Mouse (Mus musculus): ENCODE measurements at regions not wholly inside any gene's neighbourhood (a gene's known extent, or its start where the extent isn't known, plus 50 kb on each side); places are given as distances from the start of the nearest gene placed in this dataset.

- DNase-seq (ENCODE audit: low read depth, low spot score) = no peak
These were observed 192.7 kb upstream of the 4931429L15Rik start for GRCm38 (mm10) chr9:46512276-46513051.

GRCm38 (mm10) chr9:46511307-46511706 is 191.5 kb upstream of the 4931429L15Rik start:
- DNase-seq (ENCODE audit: low read depth, low spot score) = no peak

GRCm38 (mm10) chr9:46509896-46510295 is 190.1 kb upstream of the 4931429L15Rik start:
- DNase-seq (ENCODE audit: low read depth, low spot score) = no peak

DNA sequence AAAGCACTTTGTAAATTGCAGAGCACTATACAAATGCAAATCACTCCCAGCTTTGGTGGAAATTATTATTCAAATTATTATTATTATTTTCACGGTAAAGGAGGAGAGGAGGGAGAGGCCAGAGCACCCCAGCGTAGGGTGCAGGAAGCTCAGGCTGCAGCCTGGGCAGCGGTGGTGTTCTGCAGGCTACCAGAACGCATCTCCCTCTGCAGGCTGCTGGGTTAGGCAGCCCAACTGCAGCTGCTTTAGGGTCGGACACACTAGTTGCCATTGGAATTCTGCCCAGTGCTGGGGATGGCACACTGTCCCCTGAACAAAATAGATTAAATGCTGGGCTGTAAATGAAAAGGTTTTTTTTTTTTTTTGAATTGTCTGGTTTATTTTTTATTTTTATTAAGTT is 189.7 kb upstream of the 4931429L15Rik start:
- no peak for DNase-seq (ENCODE audit: low read depth, low spot score)

- no peak for DNase-seq (ENCODE audit: low read depth, low spot score)
These were observed 187.2 kb upstream of the 4931429L15Rik start for GRCm38 (mm10) chr9:46507036-46507435.

- no peak for DNase-seq (ENCODE audit: low read depth, low spot score)
These were observed 184.8 kb upstream of the 4931429L15Rik start for GRCm38 (mm10) chr9:46504536-46504935.

DNA sequence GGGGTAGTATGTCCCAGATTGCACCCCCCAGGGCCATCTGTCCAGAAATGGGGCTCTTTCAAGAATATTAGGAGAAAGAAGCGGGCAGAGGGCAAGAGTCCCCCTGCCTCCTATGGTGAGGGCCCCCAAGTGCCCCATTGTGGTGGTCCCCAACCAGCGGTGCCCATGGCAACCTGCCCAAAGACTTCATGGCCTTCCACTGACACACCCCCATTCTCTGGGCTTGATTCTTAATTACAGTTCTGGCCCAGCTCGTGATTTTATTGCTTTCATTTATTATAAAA is 184.3 kb upstream of the 4931429L15Rik start:
- DNase-seq (ENCODE audit: low read depth, low spot score) = no peak

DNA sequence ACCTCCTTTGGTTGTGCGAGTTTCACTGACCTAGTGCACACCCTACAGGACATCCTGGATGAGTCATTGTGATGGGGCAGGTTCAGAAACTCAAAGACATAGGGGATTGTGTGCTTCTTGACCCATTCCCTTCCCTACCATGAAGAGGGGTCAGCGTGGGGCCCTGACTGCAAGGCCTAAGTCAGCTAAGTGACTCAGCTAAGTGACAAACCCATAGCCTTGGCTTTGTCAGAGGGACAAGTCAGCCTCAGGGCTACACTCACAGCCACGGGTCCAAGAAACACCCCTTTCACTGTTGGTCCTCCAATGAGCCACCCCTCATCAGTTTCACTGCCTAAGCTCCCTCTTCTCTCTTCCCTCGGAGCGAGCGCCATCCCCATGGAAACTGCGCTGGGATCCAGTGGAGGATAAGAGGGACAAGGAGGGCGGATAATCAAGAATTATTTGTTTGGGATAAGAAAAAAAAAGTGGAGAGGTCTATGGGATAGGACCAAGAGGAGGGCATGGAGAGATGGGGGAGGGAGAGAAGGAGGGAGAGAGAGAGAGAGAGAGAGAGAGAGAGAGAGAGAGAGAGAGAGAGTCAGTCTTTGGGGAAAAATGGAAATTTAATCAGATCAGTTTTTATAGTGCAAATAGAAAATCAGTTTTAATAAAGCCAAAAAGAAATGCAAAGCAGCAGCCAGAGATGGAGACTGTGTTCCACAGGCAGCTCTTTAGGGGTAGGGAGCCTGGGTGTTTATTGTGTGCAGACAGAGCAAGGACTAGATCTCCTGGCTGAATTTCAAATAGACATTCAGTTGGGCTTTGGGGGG is 183.7 kb upstream of the 4931429L15Rik start:
- DNase-seq (ENCODE audit: low read depth, low spot score) = no peak

GRCm38 (mm10) chr9:46499426-46499825 is 179.6 kb upstream of the 4931429L15Rik start:
- no peak for DNase-seq (ENCODE audit: low read depth, low spot score)

DNA sequence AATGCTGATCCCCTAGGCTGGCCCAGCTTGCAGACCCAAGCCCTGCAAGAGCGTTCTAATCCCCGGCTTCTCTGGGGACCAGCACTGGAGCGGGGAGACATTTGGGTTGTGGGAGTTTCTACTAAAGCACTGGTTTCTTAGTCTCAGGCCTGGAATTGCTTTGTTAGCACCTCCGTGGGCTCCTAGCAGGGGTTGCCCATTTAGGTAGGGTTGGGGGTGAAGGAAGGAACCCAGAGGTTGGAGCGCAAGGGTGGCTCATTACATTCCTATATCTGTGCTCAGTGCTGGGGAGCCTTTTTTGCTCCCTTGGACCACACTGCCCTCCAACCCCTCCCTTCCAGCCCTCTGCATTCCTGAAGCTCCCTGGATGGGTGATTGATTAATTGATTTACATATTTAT is 179.1 kb upstream of the 4931429L15Rik start:
- DNase-seq (ENCODE audit: low read depth, low spot score) = no peak

GRCm38 (mm10) chr9:46495276-46495675 is 175.5 kb upstream of the 4931429L15Rik start:
- DNase-seq (ENCODE audit: low read depth, low spot score) = no peak

DNA sequence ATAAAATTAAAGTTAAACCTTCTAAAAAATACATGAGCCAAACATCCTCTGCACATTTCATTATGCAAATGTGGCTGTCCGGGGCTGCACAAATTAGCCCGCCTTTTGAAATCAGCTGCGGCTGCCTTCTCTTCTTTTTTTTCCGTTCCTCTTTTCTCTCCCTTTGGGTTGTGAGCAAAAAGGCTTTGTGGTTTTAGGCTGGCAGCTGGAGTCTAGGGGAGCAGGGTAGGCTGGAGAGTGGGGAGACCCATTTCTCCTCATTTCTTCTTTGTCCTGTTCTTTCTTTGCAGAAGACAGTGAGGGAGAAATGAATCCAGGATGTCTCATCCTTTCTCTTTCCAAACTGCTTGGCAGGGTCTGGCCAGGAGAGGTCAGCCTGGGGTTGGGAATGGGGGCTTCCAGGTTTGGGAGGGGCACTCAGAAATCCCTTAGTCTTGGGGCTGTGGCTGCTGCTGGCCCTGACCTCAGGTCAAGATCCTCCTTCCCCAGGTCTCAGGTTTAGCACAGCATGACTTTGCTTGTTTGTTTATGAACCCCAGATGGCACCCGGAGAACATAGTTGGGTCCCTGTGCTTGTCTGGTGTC is 163.2 kb upstream of the 4931429L15Rik start:
- no peak for DNase-seq (ENCODE audit: low read depth, low spot score)

DNA sequence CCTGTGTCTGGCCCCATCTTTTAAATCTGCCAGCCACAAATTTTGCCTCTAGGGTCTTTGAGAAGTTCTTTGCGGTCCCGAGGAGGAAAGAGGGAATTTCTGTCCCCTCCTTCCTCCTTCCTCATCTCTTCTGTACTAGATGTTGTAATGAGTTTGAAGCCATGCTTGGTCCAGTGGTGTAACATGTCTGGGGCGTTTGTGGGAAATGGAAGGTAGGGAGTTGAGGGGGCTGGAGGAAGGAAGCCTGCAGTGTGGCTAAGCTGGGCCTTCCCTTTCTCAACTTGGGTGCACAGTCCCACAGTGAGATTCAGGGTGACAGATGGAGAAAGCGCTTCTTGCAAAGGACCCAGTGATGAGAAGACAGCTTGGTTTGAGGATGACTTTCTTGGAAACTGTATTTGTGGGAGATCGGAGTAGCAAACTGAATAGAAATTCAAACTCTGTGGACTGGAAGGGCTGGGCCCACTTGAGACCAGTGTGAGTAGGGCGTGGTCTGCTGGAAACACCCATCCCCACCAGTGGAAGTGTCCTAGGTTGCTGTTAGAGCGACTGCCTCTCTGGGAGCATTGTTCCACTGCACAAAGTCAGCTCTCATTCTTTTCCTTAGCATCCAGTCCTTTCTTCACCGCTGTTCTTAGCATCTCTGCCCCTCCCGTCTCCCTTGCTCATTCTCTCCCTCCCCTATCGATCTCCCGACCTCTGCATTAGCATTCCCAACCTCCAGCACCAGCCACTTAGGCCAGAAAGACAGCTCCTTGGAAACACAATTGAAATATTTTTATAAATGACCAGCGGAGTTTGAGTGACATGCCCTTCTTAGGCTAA is 162.5 kb upstream of the 4931429L15Rik start:
- DNase-seq (ENCODE audit: low read depth, low spot score) = no peak

- DNase-seq (ENCODE audit: low read depth, low spot score) = no peak
These were observed 161.7 kb upstream of the 4931429L15Rik start for GRCm38 (mm10) chr9:46481491-46481890.

GRCm38 (mm10) chr9:46480080-46480690 is 160.4 kb upstream of the 4931429L15Rik start:
- DNase-seq (ENCODE audit: low read depth, low spot score) = no peak

- no peak for DNase-seq (ENCODE audit: low read depth, low spot score)
These were observed 158.8 kb upstream of the 4931429L15Rik start for GRCm38 (mm10) chr9:46478611-46479010.

- DNase-seq (ENCODE audit: low read depth, low spot score) = no peak
These were observed 156.7 kb upstream of the 4931429L15Rik start for GRCm38 (mm10) chr9:46476516-46476915.

GRCm38 (mm10) chr9:46473681-46474080 is 153.9 kb upstream of the 4931429L15Rik start:
- DNase-seq (ENCODE audit: low read depth, low spot score) = no peak

GRCm38 (mm10) chr9:46469521-46469920 is 149.7 kb upstream of the 4931429L15Rik start:
- no peak for DNase-seq (ENCODE audit: low read depth, low spot score)

- no peak for DNase-seq (ENCODE audit: low read depth, low spot score)
These were observed 148.5 kb upstream of the 4931429L15Rik start for GRCm38 (mm10) chr9:46468306-46468705.

GRCm38 (mm10) chr9:46467671-46468070 is 147.9 kb upstream of the 4931429L15Rik start:
- no peak for DNase-seq (ENCODE audit: low read depth, low spot score)

Data from 3T3-L1 (cell line).